Mouse (Mus musculus) thymus, adult 2 months (tissue): ENCODE measurements around the gene Aifm2. TPM values are rescaled to one million over a fixed set of nuclear protein-coding genes. Genes with fewer than 3 reads are reported as not detected.
A peak's percentile ranks its signal among the peaks of the same experiment; 100 is the strongest.

Experiments
- DNase-seq: peaks from one replicate; pipeline ENCODE4 v3.0.0; 2021
- H3K27ac ChIP-seq: fragments of 200-500 bp; 2 replicates; pipeline ENCODE4 v1.5.1; 2012; ENCODE audit warnings: low read length, control low read depth; ENCODE audit not compliant: control insufficient read depth, insufficient read depth
- H3K27me3 ChIP-seq: fragments of 200-500 bp; 2 replicates; pipeline ENCODE4 v1.6.1; 2012; ENCODE audit warnings: mild to moderate bottlenecking, low read length, moderate library complexity, mixed read lengths; ENCODE audit not compliant: control insufficient read depth, insufficient read depth
- H3K36me3 ChIP-seq: fragments of 200-500 bp; 2 replicates; pipeline ENCODE4 v1.6.1; 2012; ENCODE audit warnings: mild to moderate bottlenecking, low read length, moderate library complexity; ENCODE audit not compliant: control insufficient read depth, insufficient read depth
- H3K4me1 ChIP-seq: fragments of 200-500 bp; replicated peaks from 2 replicates; pipeline ENCODE4 v1.6.1; 2012; ENCODE audit warnings: low read length; ENCODE audit not compliant: control insufficient read depth, insufficient read depth
- H3K4me3 ChIP-seq: fragments of 200-500 bp; 2 replicates; pipeline ENCODE4 v1.5.1; 2012; ENCODE audit warnings: mild to moderate bottlenecking, low read length, control low read depth, moderate library complexity; ENCODE audit not compliant: control insufficient read depth, insufficient read depth
- CTCF ChIP-seq: fragments of 200-500 bp; IDR thresholded peaks from 2 replicates; pipeline ENCODE4 v1.5.1; 2012; ENCODE audit warnings: mild to moderate bottlenecking, control low read depth, low read length, moderate library complexity, borderline replicate concordance; ENCODE audit not compliant: control insufficient read depth, poor library complexity, insufficient read depth; ENCODE audit errors: extremely low read depth
- POLR2A ChIP-seq: fragments of 200-500 bp; IDR thresholded peaks from 2 replicates; pipeline ENCODE4 v1.6.1; 2012; ENCODE audit warnings: mild to moderate bottlenecking, low read length, control low read depth, moderate library complexity; ENCODE audit not compliant: control insufficient read depth, poor library complexity, insufficient read depth; ENCODE audit errors: extremely low read depth
- WGBS: fragments of 180-500 bp; shearing (Covaris S2); methylation state at CpG from one replicate; pipeline ENCODE4 v1.1.7; 2018; 5-methylcytosine and 5-hydroxymethylcytosine counted together
- polyA plus RNA-seq: library from polyadenylated mRNA; depleted of rRNA; stranded (reverse); fragments of >200 nt; gene quantifications from 2 replicates; pipeline ENCODE4 v1.2.3, GENCODE M21; 2012

Gene Aifm2
- polyA plus RNA-seq, 1 experiment, result 12.0 TPM

DNA sequence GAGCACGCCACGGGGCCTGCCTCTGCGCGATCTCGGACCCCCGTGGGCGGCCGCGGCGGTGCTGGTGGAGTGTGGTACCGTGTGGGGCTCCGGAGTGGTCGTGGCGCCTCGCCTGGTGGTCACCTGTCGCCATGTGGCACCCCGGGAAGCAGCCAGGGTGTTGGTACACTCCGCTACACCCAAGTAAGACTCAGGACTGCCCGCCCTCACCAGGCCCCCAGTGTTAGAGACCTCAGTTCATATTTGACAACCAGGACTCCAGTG is 18.6 kb upstream of the Aifm2 start:
- Histone ChIP-seq H3K4me3 (peak overlapping the region; percentile 77), H3K36me3 (peaks cover 11% of the 10 kb centered on the region), H3K27ac (no peak overlapping the region), H3K4me1 (peaks cover 12% of the 10 kb centered on the region), H3K27me3 (no peaks in the 10 kb centered on the region)
- WGBS, result 21% methylated on average over 19 of the region's 19 CpGs
- TF ChIP-seq CTCF (no peak), POLR2A (0 out of 2 replicates have a peak, but pooled peaks have one; percentile 11)
- DNase-seq, result no peak

DNA sequence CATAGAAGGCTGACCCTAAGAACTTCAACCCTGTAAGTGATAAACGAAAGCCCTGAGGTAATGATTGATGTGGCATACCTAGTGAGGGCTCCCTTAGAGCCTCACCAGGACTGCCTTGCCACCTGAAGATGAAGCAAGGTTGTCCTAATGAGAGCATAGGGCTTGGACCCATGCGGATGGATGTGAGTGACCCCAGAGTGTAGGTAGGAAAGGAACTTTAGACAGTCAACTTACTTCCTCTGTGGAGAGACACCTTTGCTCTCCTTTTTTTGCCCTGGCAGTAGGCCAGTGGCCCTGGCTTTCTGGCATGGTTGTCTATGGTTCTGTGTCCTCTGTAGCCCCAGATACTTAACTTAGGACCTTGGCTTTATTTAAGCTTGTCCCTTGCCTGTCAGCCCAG is 18.0 kb upstream of the Aifm2 start:
- H3K27ac ChIP-seq, result no peak overlapping the region
- no peak for TF ChIP-seq POLR2A
- TF ChIP-seq CTCF, result no peak
- WGBS, result 92% methylated on average over 2 of the region's 2 CpGs
- peaks cover 6% of the 10 kb centered on the region for H3K36me3 ChIP-seq
- H3K4me1 ChIP-seq, result peaks cover 12% of the 10 kb centered on the region
- no peaks in the 10 kb centered on the region for H3K27me3 ChIP-seq
- no peak overlapping the region for H3K4me3 ChIP-seq
- no peak for DNase-seq

DNA sequence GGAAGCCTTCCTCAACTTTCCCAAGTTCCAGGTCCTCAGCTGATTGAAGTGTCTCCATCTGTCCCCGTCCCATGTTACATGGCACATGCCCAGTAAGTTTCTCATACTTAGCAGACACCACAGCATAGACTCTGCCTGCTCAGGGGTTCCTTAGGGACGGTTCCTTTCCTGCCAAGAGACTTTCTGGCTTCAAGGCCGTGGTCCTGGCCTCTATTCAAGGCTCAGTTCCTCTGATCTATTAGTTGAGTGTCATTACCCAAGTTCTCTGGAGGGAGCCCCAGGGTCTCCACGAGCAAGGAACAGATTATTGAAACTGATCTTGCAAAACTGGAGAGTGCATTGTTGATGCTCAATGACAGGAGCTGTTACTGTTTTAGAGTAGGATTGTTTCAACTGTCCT is 10.4 kb upstream of the Aifm2 start:
- TF ChIP-seq CTCF (no peak), POLR2A (no peak)
- H3K4me3 ChIP-seq, result no peak overlapping the region
- 88% methylated on average over 4 of the region's 4 CpGs for whole genome bisulfite sequencing
- no peaks in the 10 kb centered on the region for H3K27me3 ChIP-seq
- no peak for DNase-seq
- H3K27ac ChIP-seq, result no peak overlapping the region
- no peaks in the 10 kb centered on the region for H3K4me1 ChIP-seq
- no peaks in the 10 kb centered on the region for H3K36me3 ChIP-seq

DNA sequence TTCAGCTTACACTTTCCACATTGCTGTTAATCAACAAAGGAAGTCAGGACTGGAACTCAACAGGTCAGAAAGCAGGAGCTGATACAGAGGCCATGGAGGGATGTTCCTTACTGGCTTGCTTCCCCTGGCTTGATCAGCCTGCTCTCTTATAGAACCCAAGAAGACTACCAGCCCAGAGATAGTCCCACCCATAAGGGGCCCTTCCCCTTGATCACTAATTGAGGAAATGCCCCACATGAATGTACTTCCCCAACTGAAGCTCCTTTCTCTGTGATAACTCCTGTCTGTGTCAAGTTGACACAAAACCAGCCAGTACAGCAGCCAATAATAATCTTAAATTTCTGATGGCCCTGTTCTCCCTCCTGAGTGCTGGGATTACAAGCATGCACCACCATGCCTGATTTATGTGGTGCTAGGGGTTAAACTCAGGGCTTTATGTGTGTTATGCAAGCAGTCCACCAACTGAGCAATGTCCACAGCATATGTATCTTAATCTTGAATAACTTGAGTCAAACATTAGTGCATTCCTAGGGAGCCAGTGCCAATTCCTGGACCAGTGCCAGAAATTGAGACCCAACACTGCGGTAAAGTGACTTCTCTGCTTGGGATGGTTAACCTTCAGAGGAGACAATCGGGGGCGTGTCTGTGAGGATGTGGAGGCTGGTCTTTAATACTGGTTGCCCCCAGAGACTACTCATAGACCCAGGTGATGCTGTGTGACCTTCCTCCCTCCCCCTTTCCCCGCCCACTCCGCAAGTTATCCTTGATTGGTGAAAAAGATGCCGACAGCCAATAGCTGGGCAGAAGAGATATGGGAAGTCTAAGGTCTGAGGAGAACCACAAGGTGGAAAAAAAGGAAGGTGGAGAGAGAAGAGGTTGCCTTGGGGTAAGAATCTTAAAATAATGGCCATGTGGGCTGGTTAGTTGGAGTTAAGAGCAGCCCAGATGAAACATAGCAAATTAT is 8.4 kb upstream of the Aifm2 start:
- WGBS, result 78% methylated on average over 6 of the region's 6 CpGs
- H3K36me3 ChIP-seq, result no peaks in the 10 kb centered on the region
- no peak for DNase-seq
- H3K4me3 ChIP-seq, result no peak overlapping the region
- no peaks in the 10 kb centered on the region for H3K27me3 ChIP-seq
- TF ChIP-seq POLR2A (no peak), CTCF (no peak)
- no peak overlapping the region for H3K27ac ChIP-seq
- H3K4me1 ChIP-seq, result no peaks in the 10 kb centered on the region

DNA sequence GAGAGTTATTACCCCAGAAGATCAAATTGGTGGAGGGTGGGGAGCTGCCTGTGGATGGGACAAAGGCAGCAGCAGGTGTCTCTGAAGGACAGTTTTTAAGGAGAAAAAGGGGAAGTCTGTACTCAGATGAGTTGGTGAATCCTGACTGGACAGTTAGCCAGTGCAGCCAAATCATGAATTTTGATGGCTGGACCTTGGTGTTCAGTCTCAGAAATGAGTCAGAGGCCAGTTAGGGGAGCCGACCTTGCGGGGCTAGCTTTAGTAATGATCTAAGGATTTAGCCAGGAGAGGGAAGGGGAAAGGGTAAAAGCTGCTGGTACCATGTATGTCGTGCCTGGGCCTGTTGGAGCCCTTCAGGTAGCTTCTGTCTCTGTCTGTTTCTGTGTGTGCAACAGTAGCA is 1.5 kb upstream of the Aifm2 start:
- H3K27me3 ChIP-seq, result no peaks in the 10 kb centered on the region; the same call in 1 of the 2 replicates
- no peaks in the 10 kb centered on the region for H3K36me3 ChIP-seq
- DNase-seq, result no peak
- peaks cover 4% of the 10 kb centered on the region for H3K4me1 ChIP-seq
- TF ChIP-seq POLR2A, result no peak
- no peak for TF ChIP-seq CTCF
- H3K4me3 ChIP-seq, result no peak overlapping the region
- no peak overlapping the region for H3K27ac ChIP-seq
- 86% methylated on average over 3 of the region's 3 CpGs for WGBS

DNA sequence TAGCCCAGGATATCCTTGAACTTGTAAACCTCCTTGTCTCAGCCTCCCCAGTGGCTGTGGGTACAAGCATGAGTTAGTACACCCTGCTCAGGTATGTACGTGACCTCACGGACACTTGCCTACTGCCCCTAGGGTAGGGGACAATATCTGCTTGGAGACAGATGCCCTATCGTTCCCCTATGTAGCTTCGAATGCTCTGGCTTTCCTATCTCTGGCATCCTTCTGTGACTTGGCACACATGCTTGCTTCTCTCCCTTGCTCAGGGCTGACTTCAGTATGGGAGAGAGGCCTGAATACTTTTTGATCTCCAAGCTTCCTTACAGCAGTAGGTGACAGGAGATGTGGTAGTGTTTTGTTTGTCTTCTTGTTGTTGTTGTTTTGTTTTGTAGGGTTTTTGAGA is 917 bp upstream of the Aifm2 start:
- Histone ChIP-seq H3K4me1 (peaks cover 4% of the 10 kb centered on the region), H3K27me3 (no peaks in the 10 kb centered on the region; the same call in 1 of the 2 replicates), H3K27ac (no peak overlapping the region), H3K4me3 (no peak overlapping the region), H3K36me3 (no peaks in the 10 kb centered on the region)
- DNase-seq, result no peak
- no peak for TF ChIP-seq POLR2A
- TF ChIP-seq CTCF, result no peak
- WGBS, result 91% methylated on average over 4 of the region's 4 CpGs

DNA sequence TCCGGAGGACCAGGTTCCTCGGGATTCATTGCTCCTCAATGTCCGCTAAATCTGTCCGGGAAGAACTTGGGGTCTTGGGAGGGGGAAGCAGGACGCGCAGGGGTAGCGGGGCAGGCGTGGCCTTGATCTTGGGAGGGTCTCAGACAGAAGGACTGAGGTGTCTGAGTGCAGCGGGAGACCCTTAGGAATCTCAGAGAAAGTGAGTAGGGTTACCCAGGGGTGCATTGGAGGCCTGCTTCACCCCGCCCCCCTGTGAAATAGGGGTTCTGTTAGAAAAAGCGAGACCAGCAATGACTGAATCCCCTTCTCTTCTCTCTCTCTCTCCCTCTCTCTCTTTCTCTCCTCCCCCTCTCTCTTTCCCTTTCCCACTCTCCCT is 387 bp downstream of the Aifm2 start:
- no peak overlapping the region for H3K27ac ChIP-seq
- peaks cover 4% of the 10 kb centered on the region for H3K4me1 ChIP-seq
- H3K36me3 ChIP-seq, result no peaks in the 10 kb centered on the region
- no peaks in the 10 kb centered on the region; the same call in 1 of the 2 replicates for H3K27me3 ChIP-seq
- peak overlapping the region; percentile 42 for H3K4me3 ChIP-seq
- no peak for DNase-seq
- 17% methylated on average over 11 of the region's 11 CpGs for WGBS
- TF ChIP-seq POLR2A, result no peak
- TF ChIP-seq CTCF, result no peak
